In genomic region chr8:121899180-121900044, GRCm38 (mm10) we compare ENCODE assay signal across 9 mouse cellular contexts. TPM values are rescaled to one million over a fixed set of nuclear protein-coding genes. Genes with fewer than 3 reads are reported as not detected.
DNase-seq lines count a peak whose midpoint lies in the region; ATAC-seq lines count a peak whose summit lies in the region.
"Had no signal": no experiment of that assay in that cellular context is flagged by ENCODE, and none has a peak within 500 bp of the region (broad histone marks: within the 10 kb centered on the region; RNA-seq: fewer than 3 reads in every experiment).

No protein-coding gene starts in this region.

- H3K36me3 ChIP-seq in heart, embryonic 16.5 days (ENCODE audit: control insufficient read depth, insufficient read depth): no peaks in the 10 kb centered on the region
- H3K36me3 ChIP-seq in embryonic facial prominence, embryonic 10.5 days (replicated peaks): peaks cover 14% of the 10 kb centered on the region
- H3K36me3 ChIP-seq in intestine, embryonic 14.5 days (ENCODE audit: control insufficient read depth, insufficient read depth, low read length): peaks cover 12% of the 10 kb centered on the region
- no peaks in the 10 kb centered on the region for H3K36me3 ChIP-seq in neural tube, embryonic 12.5 days

- 78% methylated on average over 18 of the region's 18 CpGs for WGBS in heart, embryonic 16.5 days
- WGBS in embryonic facial prominence, embryonic 10.5 days: 80% methylated on average over 18 of the region's 18 CpGs
- 77% methylated on average over 18 of the region's 18 CpGs for WGBS in intestine, embryonic 14.5 days
- WGBS in neural tube, embryonic 12.5 days: 66% methylated on average over 18 of the region's 18 CpGs

- H3K9me3 ChIP-seq in heart, embryonic 16.5 days (replicated peaks; ENCODE audit: control insufficient read depth, low read length): no peaks in the 10 kb centered on the region
- no peaks in the 10 kb centered on the region for H3K9me3 ChIP-seq in embryonic facial prominence, embryonic 10.5 days
- H3K9me3 ChIP-seq in intestine, embryonic 14.5 days (ENCODE audit: control insufficient read depth, low read length): no peaks in the 10 kb centered on the region
- no peaks in the 10 kb centered on the region for H3K9me3 ChIP-seq in neural tube, embryonic 12.5 days

- H3K9ac ChIP-seq in heart, embryonic 16.5 days (ENCODE audit: low read length): no peak overlapping the region
- H3K9ac ChIP-seq in intestine, embryonic 14.5 days (ENCODE audit: low read length): peak overlapping the region; percentile 25; the same call in 1 of the 2 replicates
- H3K9ac ChIP-seq in neural tube, embryonic 12.5 days: no peak overlapping the region

- no peak overlapping the region for H3K4me2 ChIP-seq in heart, embryonic 16.5 days (ENCODE audit: low read depth, low read length)
- peak overlapping the region; percentile 43 for H3K4me2 ChIP-seq in intestine, embryonic 14.5 days (ENCODE audit: low read length)
- H3K4me2 ChIP-seq in neural tube, embryonic 12.5 days (replicated peaks): peak overlapping the region; percentile 12; the same call in 1 of the 2 replicates

- DNase-seq in heart, postnatal 25 days (ENCODE audit: low spot score): no peak
- DNase-seq in embryonic facial prominence, embryonic 10.5 days (ENCODE audit: low spot score): no peak
- no peak for DNase-seq in intestine, embryonic 14.5 days (ENCODE audit: low spot score)
- no peak for DNase-seq in cerebellum, postnatal 14 days
- no peak for DNase-seq in thymus, postnatal 0 days (ENCODE audit: low spot score)
- no peak for DNase-seq in kidney, postnatal 14 days

- 0 out of 2 replicates have a peak overlapping the region, but pooled peaks have one; percentile 26 for H3K27ac ChIP-seq in heart, embryonic 16.5 days (ENCODE audit: low read length)
- H3K27ac ChIP-seq in embryonic facial prominence, embryonic 10.5 days (replicated peaks): peak overlapping the region; percentile 78
- peak overlapping the region; percentile 89 for H3K27ac ChIP-seq in intestine, embryonic 14.5 days (ENCODE audit: low read depth)
- no peak overlapping the region for H3K27ac ChIP-seq in neural tube, embryonic 12.5 days

- intact Hi-C loops in heart, postnatal 25 days (cut with DNase I): no loop called here

- ATAC-seq in heart, embryonic 16.5 days (replicated peaks; ENCODE audit: extremely low read depth, insufficient read depth, low FRiP score): no peak
- no peak for ATAC-seq in intestine, embryonic 14.5 days (replicated peaks; ENCODE audit: low FRiP score, low TSS enrichment, low read depth)
- ATAC-seq in neural tube, embryonic 12.5 days (ENCODE audit: low FRiP score, low read depth): 0 out of 2 replicates have a peak, but pooled peaks have one; percentile 5

- peaks cover 29% of the 10 kb centered on the region for H3K4me1 ChIP-seq in heart, embryonic 16.5 days (ENCODE audit: control insufficient read depth, insufficient read depth, low read length)
- H3K4me1 ChIP-seq in embryonic facial prominence, embryonic 10.5 days: peaks cover 75% of the 10 kb centered on the region
- H3K4me1 ChIP-seq in intestine, embryonic 14.5 days (replicated peaks; ENCODE audit: control insufficient read depth, insufficient read depth, low read length): peaks cover 41% of the 10 kb centered on the region
- H3K4me1 ChIP-seq in neural tube, embryonic 12.5 days: peaks cover 49% of the 10 kb centered on the region

- H3K4me3 ChIP-seq in heart, embryonic 16.5 days (ENCODE audit: low read length): no peak overlapping the region
- H3K4me3 ChIP-seq in embryonic facial prominence, embryonic 10.5 days: 0 out of 2 replicates have a peak overlapping the region, but pooled peaks have one; percentile 29
- no peak overlapping the region for H3K4me3 ChIP-seq in intestine, embryonic 14.5 days (ENCODE audit: low read depth, low read length)
- H3K4me3 ChIP-seq in neural tube, embryonic 12.5 days: no peak overlapping the region

- H3K27me3 ChIP-seq in heart, embryonic 16.5 days (ENCODE audit: control insufficient read depth, insufficient read depth, low read length): no peaks in the 10 kb centered on the region
- H3K27me3 ChIP-seq in embryonic facial prominence, embryonic 10.5 days (replicated peaks; ENCODE audit: low read depth, poor library complexity, severe bottlenecking): 0 out of 2 replicates have a peak, but pooled peaks cover 5% of the 10 kb centered on the region
- no peaks in the 10 kb centered on the region for H3K27me3 ChIP-seq in intestine, embryonic 14.5 days (replicated peaks; ENCODE audit: control insufficient read depth, insufficient read depth, low read length)
- H3K27me3 ChIP-seq in neural tube, embryonic 12.5 days (replicated peaks): no peaks in the 10 kb centered on the region

RNA-seq across cellular contexts. Expression of gene Slc7a5, which starts 8.1 kb away (rescaled TPM):
- 14.4 TPM in 2 replicates for polyA plus RNA-seq in heart, embryonic 16.5 days (2015; fragmentation: Nextera tagmentation; extraction: Ambion mirVana)
- total RNA-seq in heart, postnatal 25 days (2021): 1 to 10 TPM; 3.2 to 4.9 TPM
- 18.7 and 21.0 TPM in 2 replicates for polyA plus RNA-seq in embryonic facial prominence, embryonic 10.5 days (2016; fragmentation: Nextera tagmentation; extraction: Ambion mirVana)
- polyA plus RNA-seq in intestine, embryonic 14.5 days (2014; fragmentation: Nextera tagmentation; extraction: Ambion mirVana): 19.8 and 26.4 TPM in 2 replicates
- polyA plus RNA-seq in neural tube, embryonic 12.5 days (2016; fragmentation: Nextera tagmentation; extraction: Ambion mirVana): 32.0 and 40.8 TPM in 2 replicates
- polyA plus RNA-seq in thymus, postnatal 0 days (2015; fragmentation: Nextera tagmentation; extraction: Ambion mirVana): 15.0 and 16.7 TPM in 2 replicates

RNA-seq across cellular contexts. Expression of gene Car5a, which starts 45.3 kb away (rescaled TPM):
- not detected in 2 replicates for polyA plus RNA-seq in heart, embryonic 16.5 days (2015; fragmentation: Nextera tagmentation; extraction: Ambion mirVana)
- not detected for total RNA-seq in heart, postnatal 25 days (2021)
- not detected in 2 replicates for polyA plus RNA-seq in embryonic facial prominence, embryonic 10.5 days (2016; fragmentation: Nextera tagmentation; extraction: Ambion mirVana)
- not detected in 2 replicates for polyA plus RNA-seq in intestine, embryonic 14.5 days (2014; fragmentation: Nextera tagmentation; extraction: Ambion mirVana)
- polyA plus RNA-seq in neural tube, embryonic 12.5 days (2016; fragmentation: Nextera tagmentation; extraction: Ambion mirVana): 0.19 and 0.32 TPM in 2 replicates
- polyA plus RNA-seq in thymus, postnatal 0 days (2015; fragmentation: Nextera tagmentation; extraction: Ambion mirVana): 0.13 and 0.22 TPM in 2 replicates
- total RNA-seq: gastrocnemius, adult 18-20 months had no signal

RNA-seq across cellular contexts. Expression of gene Banp, which starts 50.1 kb away (rescaled TPM):
- polyA plus RNA-seq in heart, embryonic 16.5 days (2015; fragmentation: Nextera tagmentation; extraction: Ambion mirVana): 31.2 and 33.1 TPM in 2 replicates
- 10 to 100 TPM; 15.0 to 26.5 TPM for total RNA-seq in heart, postnatal 25 days (2021)
- polyA plus RNA-seq in embryonic facial prominence, embryonic 10.5 days (2016; fragmentation: Nextera tagmentation; extraction: Ambion mirVana): 55.2 and 64.8 TPM in 2 replicates
- 36.6 and 41.1 TPM in 2 replicates for polyA plus RNA-seq in intestine, embryonic 14.5 days (2014; fragmentation: Nextera tagmentation; extraction: Ambion mirVana)
- polyA plus RNA-seq in neural tube, embryonic 12.5 days (2016; fragmentation: Nextera tagmentation; extraction: Ambion mirVana): 54.9 and 55.5 TPM in 2 replicates
- 29.4 and 38.9 TPM in 2 replicates for polyA plus RNA-seq in thymus, postnatal 0 days (2015; fragmentation: Nextera tagmentation; extraction: Ambion mirVana)
